Mouse (Mus musculus) G1E (cell line): ENCODE results near the gene Mccc1. TPM values are rescaled to one million over a fixed set of nuclear protein-coding genes. Genes with fewer than 3 reads are reported as not detected.

Source experiments
- ATAC-seq: 2 replicates; pipeline ENCODE4 v1.8.0; 2016; ENCODE audit warnings: mild to moderate bottlenecking; ENCODE audit not compliant: insufficient number of reproducible peaks, poor library complexity, low FRiP score, severe bottlenecking; ENCODE audit errors: extremely low read depth
- DNase-seq: peaks from one replicate; pipeline ENCODE4 v3.0.0; 2012; ENCODE audit warnings: low spot score
- H3K27me3 ChIP-seq: 2 replicates; pipeline ENCODE4 v1.6.1; 2012; ENCODE audit warnings: mild to moderate bottlenecking, low read length, inconsistent platforms; ENCODE audit not compliant: insufficient read depth
- H3K36me3 ChIP-seq: replicated peaks from 2 replicates; pipeline ENCODE3; 2012; ENCODE audit warnings: mild to moderate bottlenecking, inconsistent platforms
- H3K4me1 ChIP-seq: 2 replicates; pipeline ENCODE4 v1.6.1; 2012; ENCODE audit warnings: low read depth, low read length, inconsistent platforms, mixed read lengths; ENCODE audit not compliant: insufficient read depth
- H3K4me3 ChIP-seq: 2 replicates; pipeline ENCODE4 v1.5.1; 2012; ENCODE audit warnings: low read depth, mild to moderate bottlenecking, inconsistent platforms, low read length, moderate library complexity, mixed read lengths
- H3K9me3 ChIP-seq: replicated peaks from 2 replicates; pipeline ENCODE4 v1.6.1; 2012; ENCODE audit warnings: inconsistent platforms
- CTCF ChIP-seq: IDR thresholded peaks from 2 replicates; pipeline ENCODE4 v1.5.1; 2012; ENCODE audit warnings: low read depth, low read length, inconsistent platforms, mixed read lengths
- GATA1 ChIP-seq: IDR thresholded peaks from 2 replicates; pipeline ENCODE4 v1.6.1; 2012; ENCODE audit warnings: borderline replicate concordance, low read length, inconsistent platforms, mixed read lengths
- GATA2 ChIP-seq: IDR thresholded peaks from 2 replicates; pipeline ENCODE4 v1.6.1; 2012; ENCODE audit warnings: low read depth, low read length, inconsistent platforms, borderline replicate concordance
- POLR2AphosphoS5 ChIP-seq: IDR thresholded peaks from 2 replicates; pipeline ENCODE4 v1.6.1; 2012; ENCODE audit warnings: low read depth, low read length, inconsistent platforms; ENCODE audit not compliant: insufficient replicate concordance
- TAL1 ChIP-seq: conservative IDR thresholded peaks from 2 replicates; pipeline ENCODE4 v1.6.1; 2012; ENCODE audit warnings: low read depth, low read length, inconsistent platforms, mixed read lengths
- polyA plus RNA-seq: library from polyadenylated mRNA; stranded (reverse); fragments of >175 nt; gene quantifications from 2 replicates; pipeline ENCODE4 v1.2.3, GENCODE M21; 2012
- total RNA-seq, 2 experiments: library from RNA; stranded (forward) in 1 of 2; stranded (reverse) in 1 of 2; fragments of 200-1000 nt in 1 of 2; fragments of >200 nt in 1 of 2; fragmentation: Nextera tagmentation in 1 of 2; gene quantifications; 2 replicates each; pipeline ENCODE4 v1.2.3; 2014 to 2017

Gene Mccc1
- total RNA-seq (2014; fragmentation: Nextera tagmentation): 12.1 and 13.3 TPM in 2 replicates
- 8.2 and 8.5 TPM in 2 replicates for total RNA-seq (2017)
- 1.9 and 2.5 TPM in 2 replicates for polyA plus RNA-seq

DNA sequence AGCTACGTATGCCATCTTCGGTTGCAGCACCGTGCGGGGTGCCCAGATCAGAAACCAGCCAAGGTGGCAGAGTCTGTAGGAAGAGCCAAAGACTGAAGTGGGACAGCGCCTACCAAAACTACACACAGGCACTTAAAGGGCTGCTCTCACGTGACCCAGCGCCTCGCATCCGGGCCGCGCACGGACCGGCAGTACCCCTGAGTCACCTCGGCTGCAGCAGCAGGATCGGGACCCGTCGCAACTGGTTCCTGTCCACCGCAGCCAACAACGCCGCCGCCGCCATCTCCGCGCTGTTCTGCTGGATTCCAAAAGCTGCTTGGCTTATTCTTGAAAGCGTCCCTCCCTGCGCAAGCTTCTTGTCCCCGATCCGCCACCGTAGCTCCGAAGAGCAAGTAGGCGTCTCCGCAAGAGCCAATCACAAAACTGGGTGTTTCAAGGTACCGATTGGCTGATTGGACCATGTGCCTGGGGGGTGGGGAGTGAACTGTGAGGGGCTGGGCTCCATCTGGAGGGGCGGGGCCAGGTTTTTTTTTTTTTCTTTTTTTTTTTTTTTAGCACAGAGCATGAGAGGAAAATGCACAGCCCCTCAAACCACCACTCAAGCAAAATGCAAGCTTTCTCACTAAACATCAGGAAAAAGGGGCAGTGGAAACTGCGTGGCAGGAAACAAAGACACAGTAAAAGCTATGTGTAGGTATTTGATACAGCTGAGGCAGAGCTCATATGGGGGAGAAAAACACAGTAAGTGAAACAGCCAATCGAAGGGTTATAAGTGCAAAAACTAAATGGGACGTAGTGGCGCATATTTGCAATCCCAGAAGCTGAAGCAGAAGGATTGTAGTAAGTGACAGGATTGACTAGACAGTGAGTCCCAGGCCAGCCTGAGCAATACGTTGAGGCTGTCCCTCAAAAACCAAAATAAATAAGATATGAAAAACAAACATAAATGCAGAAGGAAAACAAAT is at the start of gene Mccc1:
Gene Mccc1, minus strand, starts transcription at position 404 of the 965 bp plus-strand sequence.
- peak; percentile 93 for DNase-seq
- Histone ChIP-seq H3K27me3 (no peaks in the 10 kb centered on the region), H3K4me3 (peak within 1 kb of the TSS; percentile 92), H3K4me1 (peaks cover 10% of the 10 kb centered on the region), H3K9me3 (peaks cover 3% of the 10 kb centered on the region; the same call in 1 of the 2 replicates), H3K36me3 (peaks cover 6% of the 10 kb centered on the region)
- TF ChIP-seq GATA1 (no peak), GATA2 (no peak), TAL1 (no peak), CTCF (no peak), POLR2AphosphoS5 (no peak)
- ATAC-seq: peak; percentile 99

DNA sequence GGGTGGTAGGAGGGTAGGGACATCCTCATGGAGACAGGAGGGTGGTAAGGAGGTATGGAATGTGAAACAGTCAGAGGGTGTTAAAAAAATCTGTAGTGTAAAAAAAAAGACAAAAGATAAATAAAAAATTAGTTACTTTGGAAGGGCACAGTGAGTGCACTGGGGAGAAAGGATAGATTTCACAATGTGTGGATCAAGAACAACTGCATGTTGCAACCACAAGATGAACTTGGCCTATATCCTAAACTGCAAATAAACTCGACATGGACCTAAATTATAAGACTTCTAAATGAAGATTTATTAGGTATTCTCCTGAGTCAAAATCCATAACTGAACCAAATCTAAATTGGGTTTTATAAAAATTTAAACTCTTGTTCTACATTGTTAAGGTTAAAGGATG is 48.6 kb upstream of the Mccc1 start:
- Histone ChIP-seq H3K9me3 (no peaks in the 10 kb centered on the region), H3K4me1 (no peaks in the 10 kb centered on the region), H3K4me3 (no peak overlapping the region), H3K27me3 (peaks cover 9% of the 10 kb centered on the region), H3K36me3 (no peaks in the 10 kb centered on the region)
- TF ChIP-seq CTCF (no peak), POLR2AphosphoS5 (no peak), GATA1 (no peak)
- ATAC-seq (no peak), DNase-seq (no peak)

DNA sequence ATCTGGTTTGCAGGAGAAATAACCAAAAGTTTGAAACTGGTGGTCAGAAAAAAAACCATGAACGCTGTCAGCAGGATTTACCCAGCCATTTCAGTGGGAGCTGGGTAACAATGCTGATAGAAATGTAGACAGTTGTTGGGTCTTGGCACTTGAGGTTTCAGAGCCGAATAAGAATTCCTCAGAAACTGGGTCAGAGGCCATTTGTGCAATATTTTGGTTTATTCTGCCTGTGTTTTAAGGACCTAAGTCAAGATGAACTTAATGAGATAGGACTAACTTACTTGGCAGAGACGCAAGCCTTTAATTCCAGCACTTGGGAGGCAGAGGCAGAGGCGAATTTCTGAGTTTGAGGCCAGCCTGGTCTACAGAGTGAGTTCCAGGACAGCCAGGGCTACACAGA is 44.6 kb upstream of the Mccc1 start:
- H3K9me3 ChIP-seq: no peaks in the 10 kb centered on the region
- no peak for TF ChIP-seq TAL1
- no peak for TF ChIP-seq GATA2
- no peak for TF ChIP-seq CTCF
- TF ChIP-seq GATA1: no peak
- no peak for TF ChIP-seq POLR2AphosphoS5
- ATAC-seq: no peak
- no peaks in the 10 kb centered on the region for H3K36me3 ChIP-seq
- DNase-seq: no peak
- H3K4me3 ChIP-seq: no peak overlapping the region
- no peaks in the 10 kb centered on the region for H3K4me1 ChIP-seq
- H3K27me3 ChIP-seq: peaks cover 6% of the 10 kb centered on the region

DNA sequence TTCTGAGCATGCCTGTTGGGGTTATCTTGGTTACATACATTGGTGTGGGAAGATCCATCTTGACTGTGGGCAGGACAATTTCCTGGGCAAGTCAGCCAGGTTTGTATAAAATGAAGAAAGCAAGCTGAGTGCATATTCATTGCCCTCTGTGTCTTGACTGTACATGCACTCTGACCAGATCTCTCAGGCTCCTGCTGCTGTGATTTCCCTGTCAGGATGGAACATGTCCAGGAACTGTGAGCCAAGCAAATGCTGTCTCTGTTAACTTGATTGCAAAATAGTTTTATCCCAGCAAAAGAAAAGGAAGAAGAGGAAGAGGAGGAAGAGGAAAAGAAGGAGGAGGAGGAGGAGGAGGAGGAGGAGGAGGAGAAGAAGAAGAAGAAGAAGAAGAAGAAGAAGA is 44.0 kb upstream of the Mccc1 start:
- Histone ChIP-seq H3K9me3 (no peaks in the 10 kb centered on the region), H3K4me1 (no peaks in the 10 kb centered on the region), H3K4me3 (no peak overlapping the region), H3K27me3 (peaks cover 4% of the 10 kb centered on the region), H3K36me3 (no peaks in the 10 kb centered on the region)
- ATAC-seq: no peak
- no peak for TF ChIP-seq CTCF
- TF ChIP-seq POLR2AphosphoS5: no peak
- TF ChIP-seq GATA2: no peak
- no peak for TF ChIP-seq TAL1
- TF ChIP-seq GATA1: no peak
- DNase-seq: no peak

DNA sequence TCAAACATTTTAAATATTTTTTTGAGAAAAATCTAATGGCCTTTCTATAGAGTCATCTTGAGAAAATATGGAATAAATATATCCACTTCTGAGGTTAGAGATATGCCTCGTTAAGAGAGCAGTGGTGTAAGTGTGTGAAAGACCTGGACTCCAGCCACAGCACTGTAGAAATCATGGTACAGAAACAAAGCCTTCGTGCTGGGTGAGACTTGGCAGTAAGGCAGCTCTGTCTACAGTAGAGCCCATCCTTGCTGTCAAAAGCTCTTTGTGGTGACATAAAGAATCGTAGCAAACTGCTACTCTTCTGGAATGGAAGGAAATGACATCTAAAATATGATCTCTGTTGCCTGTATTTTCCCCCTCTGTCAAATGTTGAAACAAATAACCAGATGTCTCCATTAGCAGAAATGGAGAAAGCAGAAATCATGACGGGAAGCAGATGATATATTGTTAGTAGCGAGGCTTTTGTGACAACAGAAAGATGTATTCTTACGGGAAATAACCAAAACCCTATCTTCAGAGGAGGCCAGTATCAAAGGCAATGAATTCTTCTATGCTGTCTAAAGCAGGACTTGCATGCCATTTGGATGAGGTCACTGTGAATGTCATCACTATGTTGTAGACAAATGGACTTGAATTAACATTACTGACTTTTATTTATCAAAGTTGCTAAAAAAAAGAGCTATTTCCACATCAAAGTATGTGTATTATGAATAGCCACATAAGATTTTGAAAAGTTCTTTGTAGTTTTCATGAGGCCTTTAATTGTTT is 31.4 kb upstream of the Mccc1 start:
- ATAC-seq (no peak), DNase-seq (no peak)
- 0 out of 2 replicates have a peak, but pooled peaks cover 1% of the 10 kb centered on the region for H3K27me3 ChIP-seq
- no peaks in the 10 kb centered on the region for H3K4me1 ChIP-seq
- no peaks in the 10 kb centered on the region for H3K9me3 ChIP-seq
- no peaks in the 10 kb centered on the region for H3K36me3 ChIP-seq
- H3K4me3 ChIP-seq: no peak overlapping the region
- TF ChIP-seq POLR2AphosphoS5 (no peak), GATA1 (no peak), CTCF (no peak), GATA2 (no peak), TAL1 (no peak)

DNA sequence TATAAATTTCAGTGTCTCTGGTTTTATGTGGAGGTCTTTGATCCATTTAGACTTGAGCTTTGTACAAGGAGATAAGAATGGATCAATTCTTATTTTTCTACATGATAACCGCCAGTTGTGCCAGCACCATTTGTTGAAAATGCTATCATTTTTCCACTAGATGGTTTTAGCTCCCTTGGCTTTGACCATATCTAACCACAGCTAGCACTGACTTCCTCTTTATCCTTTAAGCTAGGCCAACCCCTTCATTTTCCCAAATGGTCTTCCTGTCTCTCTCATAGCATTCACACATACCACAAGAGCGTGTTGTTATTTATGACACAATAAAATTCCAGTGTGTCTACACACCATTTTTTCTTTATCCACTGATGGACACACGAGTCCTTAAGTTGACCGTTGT is 29.5 kb upstream of the Mccc1 start:
- DNase-seq (no peak), ATAC-seq (no peak)
- TF ChIP-seq TAL1: no peak
- no peak for TF ChIP-seq GATA1
- no peak for TF ChIP-seq GATA2
- no peak for TF ChIP-seq CTCF
- TF ChIP-seq POLR2AphosphoS5: no peak
- Histone ChIP-seq H3K4me3 (no peak overlapping the region), H3K4me1 (no peaks in the 10 kb centered on the region), H3K36me3 (no peaks in the 10 kb centered on the region), H3K27me3 (0 out of 2 replicates have a peak, but pooled peaks cover 5% of the 10 kb centered on the region), H3K9me3 (no peaks in the 10 kb centered on the region)
